Mouse (Mus musculus): Measurements from ENCODE around the gene Ces5a. TPM values are rescaled to one million over a fixed set of nuclear protein-coding genes. Genes with fewer than 3 reads are reported as not detected.

Ces5a gene
- polyA plus RNA-seq (2014; fragmentation: Illumina TruSeq; extraction: RNeasy Lipid Tissue Mini Kit (QIAGEN cat#74804); ENCODE audit: insufficient read depth, low read depth, low replicate concordance): not detected

DNA sequence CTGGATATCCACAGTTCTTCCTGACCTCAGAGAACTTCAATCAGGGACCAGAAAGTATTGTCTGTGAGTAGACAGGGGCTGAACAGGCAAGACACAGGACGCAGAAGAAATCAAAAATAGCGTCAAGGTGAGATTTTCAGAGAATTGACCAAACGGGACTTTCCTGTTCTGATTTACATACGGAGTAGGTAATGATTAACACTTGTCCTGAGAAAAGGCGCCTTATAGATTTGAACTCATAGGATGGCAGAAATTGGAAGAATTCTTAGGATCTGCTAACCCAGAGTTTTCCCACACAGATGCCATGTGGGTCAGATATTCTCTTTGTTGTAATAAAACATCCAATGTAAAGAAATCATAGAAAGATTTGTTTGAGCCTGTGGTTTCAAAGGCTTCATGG, at the start of gene Ces5a:
Ces5a (minus strand) TSS at position 101 of the 400 bp plus-strand sequence.

Other genes starting within 250 kb of the Ces5a start
- gene Ces1g, start 198.5 kb downstream of the Ces5a start, polyA plus RNA-seq (2014; fragmentation: Illumina TruSeq; extraction: RNeasy Lipid Tissue Mini Kit (QIAGEN cat#74804); ENCODE audit: insufficient read depth, low read depth, low replicate concordance): 1.8 TPM
- gene Ces1h, start 156.1 kb downstream of the Ces5a start, polyA plus RNA-seq (2014; fragmentation: Illumina TruSeq; extraction: RNeasy Lipid Tissue Mini Kit (QIAGEN cat#74804); ENCODE audit: insufficient read depth, low read depth, low replicate concordance): 0.12 TPM